Mouse (Mus musculus): ENCODE data around the gene Zfp747. TPM values are rescaled to one million over a fixed set of nuclear protein-coding genes. Genes with fewer than 3 reads are reported as not detected.
"Not testable (repeated sequence)": the region's sequence is repeated elsewhere in the genome, so short reads cannot be mapped to it uniquely, and the experiment has no call there.

Gene Zfp747
- polyA plus RNA-seq, 1 experiment from 2014 or later: 9.1 TPM

DNA sequence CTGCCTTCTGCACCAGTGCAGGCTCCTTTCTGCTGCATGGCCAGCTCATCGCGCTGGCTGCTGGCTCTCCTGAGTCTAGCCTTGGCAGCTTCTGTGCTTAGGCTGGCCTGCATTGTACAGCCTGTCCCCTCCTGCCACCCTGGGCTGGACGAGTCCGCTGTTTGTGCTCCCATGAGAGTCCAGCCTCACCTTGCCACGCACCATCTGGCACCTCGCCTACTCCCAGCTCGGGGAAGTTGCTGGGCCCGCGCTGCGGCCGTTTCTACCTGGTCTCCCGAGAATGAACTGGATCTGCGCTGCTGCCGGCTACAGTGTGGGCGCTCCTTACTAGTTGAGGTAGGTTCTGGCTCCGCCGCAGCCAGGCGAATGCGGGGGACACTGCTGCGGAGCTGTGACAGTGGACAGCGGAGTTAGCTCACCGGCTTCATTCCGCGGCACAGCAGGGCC, 12.4 kb downstream of the Zfp747 start:
- H3K4me2 ChIP-seq: peak overlapping the region; percentile 70
- H3K4me1 ChIP-seq: peaks cover 14% of the 10 kb centered on the region
- H3K9me3 ChIP-seq: no peaks in the 10 kb centered on the region
- no peaks in the 10 kb centered on the region for H3K36me3 ChIP-seq (replicated peaks)
- ATAC-seq (ENCODE audit: low FRiP score): peak; percentile 58; the same call in 1 of the 2 replicates
- H3K9ac ChIP-seq: peak overlapping the region; percentile 58
- WGBS: under 1% methylated on average over 24 of the region's 24 CpGs
- H3K27me3 ChIP-seq: peaks cover 26% of the 10 kb centered on the region
- H3K27ac ChIP-seq: no peak overlapping the region
- peak overlapping the region; percentile 38 for H3K4me3 ChIP-seq (replicated peaks)

DNA sequence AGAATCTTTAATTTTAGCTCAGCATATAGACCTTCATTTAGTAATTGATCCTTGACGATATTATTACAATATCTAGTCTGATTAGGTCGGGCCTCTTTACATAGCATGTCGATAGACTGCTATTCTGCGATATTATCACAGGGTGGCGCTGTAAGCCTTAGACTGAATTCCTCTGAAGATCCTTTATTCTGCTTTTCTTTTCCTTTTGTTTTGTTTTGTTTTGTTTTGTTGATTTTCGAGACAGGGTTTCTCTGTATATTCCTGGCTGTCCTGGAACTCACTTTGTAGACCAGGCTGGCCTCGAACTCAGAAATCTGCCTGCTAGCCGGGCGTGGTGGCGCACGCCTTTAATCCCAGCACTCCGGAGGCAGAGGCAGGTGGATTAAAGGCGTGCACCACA, 13.4 kb downstream of the Zfp747 start:
- H3K27me3 ChIP-seq: peaks cover 23% of the 10 kb centered on the region
- H3K4me3 ChIP-seq (replicated peaks): 0 out of 2 replicates have a peak overlapping the region, but pooled peaks have one; percentile 7
- not testable (repeated sequence) for H3K9ac ChIP-seq; ATAC-seq (ENCODE audit: low FRiP score); H3K27ac ChIP-seq; H3K36me3 ChIP-seq (replicated peaks); H3K9me3 ChIP-seq
- WGBS: 13% methylated on average over 13 of the region's 13 CpGs
- H3K4me2 ChIP-seq: peak overlapping the region; percentile 34
- H3K4me1 ChIP-seq: peaks cover 14% of the 10 kb centered on the region

DNA sequence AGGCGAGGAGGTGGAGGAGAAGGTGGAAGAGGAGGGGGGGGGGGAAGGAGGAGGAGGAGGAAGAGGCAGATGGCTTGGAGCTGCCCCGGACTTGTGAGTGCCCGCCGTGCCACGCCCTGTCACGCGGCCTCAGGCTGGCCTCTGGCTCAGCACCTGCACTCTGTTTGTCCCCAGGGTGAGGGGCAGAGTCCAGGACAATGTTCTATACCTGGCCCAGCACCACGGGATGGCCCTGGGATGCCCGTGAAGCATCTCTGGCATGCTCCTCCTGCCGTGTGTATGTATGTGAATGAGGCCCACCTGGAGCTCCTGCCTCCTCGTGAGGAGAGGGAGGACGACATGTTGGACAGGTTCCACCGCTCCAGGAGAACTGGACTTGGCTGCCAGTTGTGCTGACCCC, 14.4 kb downstream of the Zfp747 start:
- Histone ChIP-seq H3K4me1 (peaks cover 14% of the 10 kb centered on the region), H3K27me3 (peaks cover 23% of the 10 kb centered on the region), H3K9ac (no peak overlapping the region), H3K4me2 (no peak overlapping the region), H3K4me3 (replicated peaks) (no peak overlapping the region), H3K27ac (no peak overlapping the region), H3K9me3 (no peaks in the 10 kb centered on the region), H3K36me3 (replicated peaks) (no peaks in the 10 kb centered on the region)
- no peak for ATAC-seq (ENCODE audit: low FRiP score)
- 59% methylated on average over 13 of the region's 13 CpGs for WGBS

DNA sequence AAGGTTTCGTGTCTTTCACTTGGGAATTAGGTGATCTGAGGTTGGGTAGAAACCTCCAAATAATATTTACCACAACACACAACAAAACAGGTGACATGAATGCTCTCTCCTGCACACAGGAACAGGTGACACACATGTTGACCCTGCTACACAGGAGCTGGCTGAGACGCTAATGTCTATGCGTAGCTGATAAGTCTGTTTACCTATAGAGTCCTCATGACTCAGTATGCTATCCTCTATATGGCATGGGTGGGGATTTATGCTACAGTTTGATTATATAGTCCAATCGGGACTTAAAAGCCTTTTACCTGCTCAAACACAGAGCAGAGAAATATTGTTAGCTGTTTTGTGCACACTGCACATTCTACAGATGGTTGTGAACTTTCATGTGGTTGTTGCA, 15.6 kb downstream of the Zfp747 start:
- Histone ChIP-seq H3K9ac (no peak overlapping the region), H3K36me3 (replicated peaks) (no peaks in the 10 kb centered on the region), H3K9me3 (no peaks in the 10 kb centered on the region), H3K4me3 (replicated peaks) (no peak overlapping the region), H3K4me2 (no peak overlapping the region), H3K4me1 (peaks cover 14% of the 10 kb centered on the region), H3K27me3 (peaks cover 17% of the 10 kb centered on the region), H3K27ac (no peak overlapping the region)
- WGBS: 85% methylated on average over 4 of the region's 4 CpGs
- ATAC-seq (ENCODE audit: low FRiP score): no peak

DNA sequence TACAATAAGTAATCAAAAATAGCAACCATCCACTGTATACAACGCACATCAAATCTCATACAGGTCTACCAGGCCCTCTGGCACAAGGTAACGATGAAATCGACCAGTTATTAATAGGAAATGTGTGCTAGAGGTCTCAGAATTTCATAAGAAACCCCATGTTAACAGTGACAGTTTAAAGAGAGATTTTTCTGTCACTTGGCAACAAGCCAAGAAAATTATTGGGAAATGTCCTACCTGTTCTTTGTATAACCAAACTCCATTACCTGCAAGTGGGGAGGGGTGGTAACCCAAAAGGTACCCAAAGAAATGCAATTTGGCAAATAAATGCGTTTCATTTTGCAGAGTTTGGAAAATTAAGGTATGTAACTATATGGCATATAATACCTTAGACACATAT, 17.4 kb downstream of the Zfp747 start:
- Histone ChIP-seq H3K4me2 (no peak overlapping the region), H3K9ac (no peak overlapping the region), H3K4me1 (peaks cover 3% of the 10 kb centered on the region), H3K36me3 (replicated peaks) (no peaks in the 10 kb centered on the region), H3K27ac (no peak overlapping the region), H3K4me3 (replicated peaks) (no peak overlapping the region), H3K27me3 (peaks cover 8% of the 10 kb centered on the region), H3K9me3 (no peaks in the 10 kb centered on the region)
- no peak for ATAC-seq (ENCODE audit: low FRiP score)
- WGBS: 77% methylated on average over 4 of the region's 4 CpGs

DNA sequence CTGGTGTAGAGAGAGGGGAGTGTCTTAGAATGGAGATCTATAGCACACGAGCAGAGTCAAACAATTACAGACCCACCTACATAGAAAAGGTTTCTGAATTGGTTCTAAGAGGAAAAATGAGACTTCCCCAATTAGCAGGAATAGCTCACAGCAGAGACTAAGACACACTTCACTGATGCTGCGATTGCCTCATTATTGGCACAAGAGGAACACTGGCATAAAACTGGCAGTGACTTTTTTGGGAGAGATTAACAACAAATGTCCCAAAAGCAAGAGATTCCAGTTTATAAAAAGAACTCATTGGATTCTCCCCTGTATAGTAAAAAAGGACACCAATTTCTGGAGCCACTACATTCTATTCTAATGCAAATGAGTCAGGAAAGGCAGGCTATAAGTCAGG, 18.0 kb downstream of the Zfp747 start:
- Histone ChIP-seq H3K27ac (no peak overlapping the region), H3K4me1 (no peaks in the 10 kb centered on the region), H3K9ac (no peak overlapping the region), H3K27me3 (peaks cover 5% of the 10 kb centered on the region), H3K9me3 (no peaks in the 10 kb centered on the region), H3K4me2 (no peak overlapping the region), H3K36me3 (replicated peaks) (no peaks in the 10 kb centered on the region), H3K4me3 (replicated peaks) (no peak overlapping the region)
- ATAC-seq (ENCODE audit: low FRiP score): no peak
- 52% methylated on average over 2 of the region's 2 CpGs for WGBS

DNA sequence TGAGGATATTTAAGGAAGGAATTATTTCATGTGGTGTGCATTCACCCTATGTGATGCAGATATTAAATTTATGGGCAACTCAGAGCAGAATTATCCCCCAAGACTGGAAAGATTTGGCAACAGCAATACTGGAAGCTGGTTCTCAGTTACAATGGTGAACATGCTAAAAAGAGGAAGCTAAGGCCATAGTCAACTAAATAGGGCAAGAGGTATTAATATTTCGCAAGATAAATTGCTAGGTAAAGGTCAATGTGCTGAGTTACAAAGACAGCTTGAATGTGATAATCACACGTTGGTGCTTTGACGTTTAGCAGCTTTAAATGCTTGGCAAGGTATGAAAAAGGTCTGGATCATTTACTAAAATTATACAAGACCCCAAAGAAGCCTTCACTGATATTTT, 20.1 kb downstream of the Zfp747 start:
- no peaks in the 10 kb centered on the region for H3K27me3 ChIP-seq
- H3K4me1 ChIP-seq: no peaks in the 10 kb centered on the region
- no peak for ATAC-seq (ENCODE audit: low FRiP score)
- H3K9me3 ChIP-seq: no peaks in the 10 kb centered on the region
- WGBS: 74% methylated on average over 3 of the region's 3 CpGs
- H3K36me3 ChIP-seq (replicated peaks): no peaks in the 10 kb centered on the region
- no peak overlapping the region for H3K9ac ChIP-seq
- no peak overlapping the region for H3K4me2 ChIP-seq
- no peak overlapping the region for H3K4me3 ChIP-seq (replicated peaks)
- H3K27ac ChIP-seq: no peak overlapping the region

DNA sequence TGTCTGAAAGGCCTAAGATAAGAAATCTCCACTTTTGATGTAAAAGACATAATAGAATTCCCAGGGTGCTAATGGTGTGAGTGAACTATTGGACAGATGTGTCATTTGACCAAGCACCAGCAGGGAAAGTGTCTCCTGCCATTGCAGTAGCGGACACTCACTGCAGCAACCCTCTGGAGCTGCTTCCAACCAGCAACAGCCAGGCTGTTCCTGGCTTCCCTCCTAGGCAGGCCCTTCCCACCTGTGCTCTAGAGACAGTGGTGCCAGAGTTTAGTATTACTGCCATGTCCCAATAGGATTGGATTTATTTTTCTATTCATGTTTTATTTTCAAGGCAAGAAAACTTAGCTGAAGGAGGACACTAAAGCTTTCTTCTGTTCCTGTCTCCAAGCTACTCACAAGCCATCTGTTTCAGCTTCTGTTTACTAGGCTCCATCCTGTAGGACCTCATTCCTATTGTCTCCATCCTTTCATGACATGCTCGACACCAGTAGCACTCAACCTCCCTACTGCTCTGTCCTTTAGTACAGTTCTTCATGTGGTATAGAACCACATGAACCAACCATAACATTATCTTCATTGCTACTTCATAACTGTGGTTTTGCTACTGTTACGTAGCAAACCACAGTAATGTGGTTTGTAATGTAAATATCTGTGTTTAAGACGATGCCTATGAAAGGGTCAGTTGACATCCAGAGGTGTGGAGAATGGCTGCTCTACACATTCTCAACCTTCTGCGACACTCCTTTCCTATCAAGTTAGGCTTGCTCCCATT, 24.4 kb downstream of the Zfp747 start:
- Histone ChIP-seq H3K4me3 (replicated peaks) (no peak overlapping the region), H3K27me3 (0 out of 2 replicates have a peak, but pooled peaks cover 4% of the 10 kb centered on the region), H3K9ac (no peak overlapping the region), H3K36me3 (replicated peaks) (no peaks in the 10 kb centered on the region), H3K4me2 (no peak overlapping the region), H3K27ac (no peak overlapping the region), H3K9me3 (no peaks in the 10 kb centered on the region), H3K4me1 (peaks cover 6% of the 10 kb centered on the region)
- 86% methylated on average over 5 of the region's 5 CpGs for WGBS
- no peak for ATAC-seq (ENCODE audit: low FRiP score)

DNA sequence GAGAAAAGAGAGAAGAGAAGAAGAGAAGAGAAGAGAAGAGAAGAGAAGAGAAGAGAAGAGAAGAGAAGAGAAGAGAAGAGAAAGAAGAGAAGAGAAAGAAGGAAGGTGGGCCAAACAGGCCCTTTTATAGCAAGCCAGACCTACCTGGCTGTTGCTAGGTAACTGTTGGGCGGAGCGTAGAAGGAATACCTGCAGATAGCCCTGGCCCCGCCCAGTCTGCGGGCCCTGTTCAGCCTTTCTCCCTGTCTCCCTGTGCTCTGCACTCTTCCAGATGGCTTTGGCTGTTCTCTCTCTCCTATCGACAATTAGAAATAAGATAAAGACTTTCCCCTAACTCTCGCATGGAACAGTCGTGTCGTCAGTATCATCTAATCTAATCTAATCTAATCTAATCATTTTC, 29.2 kb downstream of the Zfp747 start:
- no peak for ATAC-seq (ENCODE audit: low FRiP score)
- Histone ChIP-seq H3K4me3 (replicated peaks) (peak overlapping the region; percentile 87), H3K9ac (no peak overlapping the region), H3K4me2 (peak overlapping the region; percentile 87), H3K4me1 (peaks cover 19% of the 10 kb centered on the region), H3K27me3 (0 out of 2 replicates have a peak, but pooled peaks cover 4% of the 10 kb centered on the region), H3K9me3 (no peaks in the 10 kb centered on the region), H3K27ac (no peak overlapping the region), H3K36me3 (replicated peaks) (peaks cover 21% of the 10 kb centered on the region)
- 12% methylated on average over 8 of the region's 8 CpGs for WGBS

DNA sequence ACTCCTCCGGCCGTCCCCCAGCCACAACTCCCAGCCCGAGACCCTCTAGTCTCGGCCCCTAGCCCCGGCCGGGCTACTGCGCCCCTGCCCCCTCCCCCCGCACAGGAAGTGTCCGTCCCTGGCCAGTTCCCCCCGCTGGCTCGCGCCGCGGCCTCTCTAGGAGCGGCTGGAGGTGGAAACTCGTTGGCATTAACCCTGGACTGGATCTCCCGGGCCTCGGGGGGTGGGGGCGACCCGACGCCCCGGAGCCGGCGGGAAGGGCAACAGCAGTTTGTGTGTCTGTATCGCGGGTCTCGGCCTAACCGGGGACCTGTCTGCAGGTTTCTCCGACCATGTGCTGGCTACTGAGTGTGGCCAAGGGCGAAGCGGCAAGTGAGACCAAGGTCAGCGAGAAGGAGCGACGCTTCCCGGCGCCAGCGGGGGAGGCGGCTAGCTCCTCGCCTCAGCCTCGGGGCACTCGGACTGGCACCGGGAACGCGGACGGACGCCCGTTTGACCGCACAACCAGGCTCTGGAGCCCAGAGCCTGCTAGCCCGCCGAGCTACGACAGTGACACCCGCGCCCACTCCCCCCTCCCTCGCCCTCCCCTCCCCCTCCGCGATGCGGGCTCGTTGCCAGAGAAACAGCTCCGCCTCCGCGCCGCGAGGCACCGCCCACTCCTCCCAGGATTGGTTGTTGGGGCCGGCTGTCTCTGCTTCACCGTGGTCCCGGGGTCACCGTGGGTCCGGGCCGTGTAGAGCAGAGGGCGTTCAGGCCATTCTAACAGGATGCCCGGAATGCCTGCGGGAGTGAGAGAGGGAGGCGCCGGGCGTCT, 30.1 kb downstream of the Zfp747 start, which contains the start of gene Zfp768:
Zfp768 (minus strand) TSS at position 78 of the 814 bp plus-strand sequence.
- no peaks in the 10 kb centered on the region for H3K9me3 ChIP-seq
- peak within 1 kb of the TSS; percentile 83 for H3K27ac ChIP-seq
- 0 out of 2 replicates have a peak, but pooled peaks cover 4% of the 10 kb centered on the region for H3K27me3 ChIP-seq
- peaks cover 29% of the 10 kb centered on the region for H3K36me3 ChIP-seq (replicated peaks)
- H3K4me3 ChIP-seq (replicated peaks): peak within 1 kb of the TSS; percentile 87
- peak within 1 kb of the TSS; percentile 87 for H3K4me2 ChIP-seq
- ATAC-seq (ENCODE audit: low FRiP score): peak; percentile 93
- H3K9ac ChIP-seq: peak within 1 kb of the TSS; percentile 93
- WGBS: under 1% methylated on average over 66 of the region's 76 CpGs
- peaks cover 19% of the 10 kb centered on the region for H3K4me1 ChIP-seq

DNA sequence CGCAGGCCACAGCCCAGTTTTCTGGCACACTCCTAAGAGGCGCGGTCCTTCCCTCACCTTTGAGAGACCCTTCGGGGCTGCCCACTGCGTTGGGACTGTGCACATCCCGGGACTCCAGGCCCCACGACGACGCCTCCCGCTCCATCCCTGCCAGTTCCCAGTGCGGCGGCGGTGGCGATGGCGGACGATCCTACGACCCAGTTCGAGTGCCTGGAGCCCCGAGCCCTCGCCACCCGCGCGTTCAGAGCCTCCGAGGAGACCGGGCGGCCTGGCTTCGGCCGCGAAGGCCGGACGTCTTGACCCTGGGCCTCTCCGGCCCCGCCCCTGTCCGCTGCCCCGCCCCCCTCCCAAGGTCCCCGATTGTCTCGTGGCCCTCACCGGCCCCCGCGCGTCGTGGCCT, 30.8 kb downstream of the Zfp747 start:
- Histone ChIP-seq H3K4me2 (peak overlapping the region; percentile 87), H3K27ac (peak overlapping the region; percentile 83), H3K4me1 (peaks cover 19% of the 10 kb centered on the region), H3K9ac (peak overlapping the region; percentile 93), H3K4me3 (replicated peaks) (peak overlapping the region; percentile 87), H3K36me3 (replicated peaks) (peaks cover 29% of the 10 kb centered on the region), H3K9me3 (no peaks in the 10 kb centered on the region), H3K27me3 (0 out of 2 replicates have a peak, but pooled peaks cover 4% of the 10 kb centered on the region)
- WGBS: under 1% methylated on average over 41 of the region's 42 CpGs
- ATAC-seq (ENCODE audit: low FRiP score): peak; percentile 34

DNA sequence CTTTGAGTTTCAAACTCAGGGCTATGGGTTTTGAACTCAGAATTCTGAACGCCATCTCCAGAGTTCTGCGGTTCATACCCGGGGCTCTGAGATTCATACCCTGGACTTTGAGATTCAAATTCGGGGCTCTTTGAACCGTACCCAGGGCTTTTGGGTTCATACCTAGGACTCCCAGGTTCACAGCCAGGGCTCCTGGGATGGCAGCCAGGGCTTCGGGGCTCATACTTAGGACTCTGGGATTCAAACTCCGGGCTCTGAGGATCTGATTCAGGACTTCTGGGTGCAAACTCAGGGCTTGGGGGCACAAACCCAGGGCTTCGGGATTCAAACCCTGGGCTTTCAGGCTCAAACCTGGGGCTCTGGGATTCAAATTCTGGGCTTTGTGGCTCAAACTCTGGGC, 31.5 kb downstream of the Zfp747 start:
- 0 out of 2 replicates have a peak, but pooled peaks cover 4% of the 10 kb centered on the region for H3K27me3 ChIP-seq
- peaks cover 19% of the 10 kb centered on the region for H3K4me1 ChIP-seq
- no peak for ATAC-seq (ENCODE audit: low FRiP score)
- H3K27ac ChIP-seq: no peak overlapping the region
- peak overlapping the region; percentile 93 for H3K9ac ChIP-seq
- no peaks in the 10 kb centered on the region for H3K9me3 ChIP-seq
- WGBS: 91% methylated on average over 8 of the region's 8 CpGs
- H3K4me2 ChIP-seq: peak overlapping the region; percentile 87
- peaks cover 29% of the 10 kb centered on the region for H3K36me3 ChIP-seq (replicated peaks)
- H3K4me3 ChIP-seq (replicated peaks): peak overlapping the region; percentile 87
